Mouse (Mus musculus): ENCODE data around the gene Fcer2a. TPM values are rescaled to one million over a fixed set of nuclear protein-coding genes. Genes with fewer than 3 reads are reported as not detected.

Gene Fcer2a
- total and polyA plus RNA-seq, 2 experiments from 2014 or later: 0.41 TPM; not detected in 1

DNA sequence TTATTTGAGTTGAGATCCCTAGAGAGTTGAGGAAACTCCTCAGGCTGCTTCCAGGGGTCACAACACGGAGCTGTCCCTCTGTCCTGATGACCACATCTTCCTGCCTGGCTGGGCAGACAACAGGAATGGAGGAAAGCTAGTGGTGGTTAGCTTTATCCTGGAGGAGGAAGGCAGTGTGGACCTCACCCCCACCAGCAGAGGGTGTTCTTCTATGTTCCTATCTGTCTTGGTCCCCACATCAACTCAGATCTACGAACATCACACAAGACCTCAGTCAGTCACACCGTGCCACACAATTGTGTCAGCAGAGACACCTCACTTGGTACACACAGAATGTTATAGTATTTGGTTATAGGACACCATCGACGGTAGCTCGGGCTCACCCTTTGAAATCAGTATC, 6.4 kb downstream of the Fcer2a start:
- no peak overlapping the region for H3K4me2 ChIP-seq (ENCODE audit: low read depth, low read length)
- 78% methylated on average over 6 of the region's 6 CpGs for WGBS
- no peak for ATAC-seq
- no peak for DNase-seq (ENCODE audit: low spot score)
- no peak overlapping the region for H3K9ac ChIP-seq (replicated peaks; ENCODE audit: low read length)
- no peak overlapping the region for H3K27ac ChIP-seq
- H3K9me3 ChIP-seq (ENCODE audit: low read length): no peaks in the 10 kb centered on the region
- H3K27me3 ChIP-seq (ENCODE audit: insufficient read depth, low read length): no peaks in the 10 kb centered on the region
- H3K36me3 ChIP-seq (ENCODE audit: insufficient read depth, low read length): no peaks in the 10 kb centered on the region
- no peak overlapping the region for H3K4me3 ChIP-seq (ENCODE audit: low read length)
- TF ChIP-seq CTCF (IDR thresholded peaks at IDR 0.05; ENCODE audit: low read depth): no peak
- H3K4me1 ChIP-seq (ENCODE audit: insufficient read depth, low read length): no peaks in the 10 kb centered on the region

DNA sequence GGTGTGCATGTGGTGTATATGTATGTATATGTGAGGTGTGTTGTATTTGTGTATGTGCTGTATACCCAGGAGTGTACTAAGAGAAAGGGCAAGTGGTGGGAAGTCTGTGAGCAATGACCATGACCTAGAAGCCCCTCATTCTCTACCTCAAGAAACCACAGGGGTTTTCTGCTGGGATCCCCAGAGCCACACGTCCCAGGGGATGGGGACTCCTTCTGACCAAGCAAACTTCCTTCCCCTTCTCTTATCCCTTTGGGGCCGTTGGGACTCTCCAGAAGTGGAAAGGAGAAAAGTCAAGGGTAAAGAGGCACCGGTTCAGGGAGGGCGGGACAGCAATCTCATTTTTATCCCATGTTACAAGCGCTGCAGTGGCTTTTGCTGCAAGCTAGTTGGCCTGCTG, 8.6 kb downstream of the Fcer2a start:
- Histone ChIP-seq H3K4me3 (ENCODE audit: low read length) (no peak overlapping the region), H3K9me3 (ENCODE audit: low read length) (no peaks in the 10 kb centered on the region), H3K9ac (replicated peaks; ENCODE audit: low read length) (no peak overlapping the region), H3K4me2 (ENCODE audit: low read depth, low read length) (no peak overlapping the region), H3K4me1 (ENCODE audit: insufficient read depth, low read length) (no peaks in the 10 kb centered on the region), H3K36me3 (ENCODE audit: insufficient read depth, low read length) (no peaks in the 10 kb centered on the region; the same call in 1 of the 2 replicates), H3K27ac (no peak overlapping the region), H3K27me3 (ENCODE audit: insufficient read depth, low read length) (no peaks in the 10 kb centered on the region)
- no peak for TF ChIP-seq CTCF (IDR thresholded peaks at IDR 0.05; ENCODE audit: low read depth)
- no peak for DNase-seq (ENCODE audit: low spot score)
- no peak for ATAC-seq
- WGBS: 66% methylated on average over 5 of the region's 5 CpGs

GRCm38 (mm10) chr8:3684530-3684929, 9.4 kb downstream of the Fcer2a start:
- no peak overlapping the region for H3K27ac ChIP-seq
- no peak for DNase-seq (ENCODE audit: low spot score)
- no peaks in the 10 kb centered on the region for H3K4me1 ChIP-seq (ENCODE audit: insufficient read depth, low read length)
- no peak overlapping the region for H3K4me3 ChIP-seq (ENCODE audit: low read length)
- TF ChIP-seq CTCF (IDR thresholded peaks at IDR 0.05; ENCODE audit: low read depth): no peak
- no peak overlapping the region for H3K9ac ChIP-seq (replicated peaks; ENCODE audit: low read length)
- H3K27me3 ChIP-seq (ENCODE audit: insufficient read depth, low read length): no peaks in the 10 kb centered on the region
- H3K4me2 ChIP-seq (ENCODE audit: low read depth, low read length): no peak overlapping the region
- peaks cover 7% of the 10 kb centered on the region; the same call in 1 of the 2 replicates for H3K36me3 ChIP-seq (ENCODE audit: insufficient read depth, low read length)
- no peaks in the 10 kb centered on the region for H3K9me3 ChIP-seq (ENCODE audit: low read length)
- no peak for ATAC-seq

GRCm38 (mm10) chr8:3683408-3684176, 10.4 kb downstream of the Fcer2a start:
- Histone ChIP-seq H3K36me3 (ENCODE audit: insufficient read depth, low read length) (peaks cover 13% of the 10 kb centered on the region; the same call in 1 of the 2 replicates), H3K27ac (no peak overlapping the region), H3K9me3 (ENCODE audit: low read length) (no peaks in the 10 kb centered on the region), H3K4me2 (ENCODE audit: low read depth, low read length) (no peak overlapping the region), H3K4me3 (ENCODE audit: low read length) (no peak overlapping the region), H3K27me3 (ENCODE audit: insufficient read depth, low read length) (no peaks in the 10 kb centered on the region), H3K4me1 (ENCODE audit: insufficient read depth, low read length) (no peaks in the 10 kb centered on the region), H3K9ac (replicated peaks; ENCODE audit: low read length) (no peak overlapping the region)
- WGBS: 51% methylated on average over 6 of the region's 6 CpGs
- DNase-seq (ENCODE audit: low spot score): peak; percentile 63
- ATAC-seq: 0 out of 2 replicates have a peak, but pooled peaks have one; percentile 16
- no peak for TF ChIP-seq CTCF (IDR thresholded peaks at IDR 0.05; ENCODE audit: low read depth)

DNA sequence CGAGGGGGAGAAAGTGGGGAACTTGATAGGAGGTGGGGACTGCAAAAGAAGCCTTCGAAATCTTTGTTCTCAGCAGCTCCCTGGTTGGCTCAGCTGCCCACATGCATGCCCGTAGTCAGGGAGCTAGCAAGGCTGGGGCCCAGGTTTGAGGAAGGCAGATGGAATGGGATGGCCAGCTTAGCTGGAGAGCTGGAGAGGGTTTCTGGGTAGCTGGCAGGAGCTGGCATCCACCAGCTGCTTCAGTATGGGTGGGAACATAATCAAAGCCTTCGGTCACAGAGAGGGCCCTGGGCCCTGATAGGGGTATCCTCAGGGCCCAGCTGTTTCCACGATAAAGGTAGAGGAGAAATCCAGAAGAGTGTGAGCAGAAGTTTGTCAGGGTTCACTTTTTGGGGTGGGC, 11.5 kb downstream of the Fcer2a start:
- peaks cover 7% of the 10 kb centered on the region; the same call in 1 of the 2 replicates for H3K4me1 ChIP-seq (ENCODE audit: insufficient read depth, low read length)
- no peak overlapping the region for H3K27ac ChIP-seq
- TF ChIP-seq CTCF (IDR thresholded peaks at IDR 0.05; ENCODE audit: low read depth): no peak
- WGBS: 73% methylated on average over 5 of the region's 5 CpGs
- no peaks in the 10 kb centered on the region for H3K27me3 ChIP-seq (ENCODE audit: insufficient read depth, low read length)
- H3K9ac ChIP-seq (replicated peaks; ENCODE audit: low read length): no peak overlapping the region
- H3K4me3 ChIP-seq (ENCODE audit: low read length): no peak overlapping the region
- peak; percentile 58 for DNase-seq (ENCODE audit: low spot score)
- peak; percentile 61 for ATAC-seq
- H3K36me3 ChIP-seq (ENCODE audit: insufficient read depth, low read length): peaks cover 13% of the 10 kb centered on the region; the same call in 1 of the 2 replicates
- no peaks in the 10 kb centered on the region for H3K9me3 ChIP-seq (ENCODE audit: low read length)
- no peak overlapping the region for H3K4me2 ChIP-seq (ENCODE audit: low read depth, low read length)

DNA sequence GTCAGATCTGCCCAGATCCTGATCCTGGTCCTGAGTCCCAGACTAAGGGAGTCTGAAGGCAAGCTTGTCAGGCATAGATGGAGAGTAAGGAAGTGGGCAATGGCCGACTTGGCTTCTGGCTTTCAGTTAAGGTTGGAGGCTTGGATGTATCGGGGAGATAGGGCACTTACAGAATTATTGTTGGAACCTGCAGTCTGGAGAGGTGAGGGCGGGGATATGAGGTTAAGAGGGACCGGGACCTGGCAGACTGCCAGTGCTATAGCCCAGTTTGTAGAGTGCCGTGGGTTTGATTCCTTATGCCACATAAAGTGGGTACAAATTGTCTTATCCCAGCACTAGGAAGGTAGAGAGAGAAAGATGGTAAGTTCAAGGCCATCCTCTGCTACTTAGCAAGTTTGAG, 14.3 kb downstream of the Fcer2a start:
- H3K4me3 ChIP-seq (ENCODE audit: low read length): no peak overlapping the region
- no peaks in the 10 kb centered on the region for H3K9me3 ChIP-seq (ENCODE audit: low read length)
- no peak overlapping the region for H3K9ac ChIP-seq (replicated peaks; ENCODE audit: low read length)
- H3K27me3 ChIP-seq (ENCODE audit: insufficient read depth, low read length): no peaks in the 10 kb centered on the region
- ATAC-seq: no peak
- no peak for TF ChIP-seq CTCF (IDR thresholded peaks at IDR 0.05; ENCODE audit: low read depth)
- WGBS: 82% methylated on average over 5 of the region's 5 CpGs
- H3K36me3 ChIP-seq (ENCODE audit: insufficient read depth, low read length): peaks cover 13% of the 10 kb centered on the region; the same call in 1 of the 2 replicates
- H3K4me2 ChIP-seq (ENCODE audit: low read depth, low read length): no peak overlapping the region
- peaks cover 10% of the 10 kb centered on the region; the same call in 1 of the 2 replicates for H3K4me1 ChIP-seq (ENCODE audit: insufficient read depth, low read length)
- no peak overlapping the region for H3K27ac ChIP-seq
- no peak for DNase-seq (ENCODE audit: low spot score)

GRCm38 (mm10) chr8:3679236-3679635, 14.7 kb downstream of the Fcer2a start:
- H3K9ac ChIP-seq (replicated peaks; ENCODE audit: low read length): no peak overlapping the region
- peaks cover 13% of the 10 kb centered on the region; the same call in 1 of the 2 replicates for H3K36me3 ChIP-seq (ENCODE audit: insufficient read depth, low read length)
- no peaks in the 10 kb centered on the region for H3K27me3 ChIP-seq (ENCODE audit: insufficient read depth, low read length)
- DNase-seq (ENCODE audit: low spot score): no peak
- peaks cover 10% of the 10 kb centered on the region; the same call in 1 of the 2 replicates for H3K4me1 ChIP-seq (ENCODE audit: insufficient read depth, low read length)
- no peak for ATAC-seq
- TF ChIP-seq CTCF (IDR thresholded peaks at IDR 0.05; ENCODE audit: low read depth): no peak
- H3K27ac ChIP-seq: no peak overlapping the region
- no peak overlapping the region for H3K4me3 ChIP-seq (ENCODE audit: low read length)
- H3K9me3 ChIP-seq (ENCODE audit: low read length): no peaks in the 10 kb centered on the region
- no peak overlapping the region for H3K4me2 ChIP-seq (ENCODE audit: low read depth, low read length)
- WGBS: 94% methylated on average over 23 of the region's 23 CpGs

Measured in hindbrain, postnatal 0 days (tissue).